Mouse (Mus musculus) urinary bladder, postnatal 4 days (tissue): ENCODE data around the gene Epb42.
"Not testable (repeated sequence)": the region's sequence is repeated elsewhere in the genome, so short reads cannot be mapped to it uniquely, and the experiment has no call there.

Experiments used
- DNase-seq, 2 experiments: peaks; one replicate each; pipeline ENCODE4 v3.0.0; 2021 to 2022; ENCODE audit warnings: low spot score in 2 of 2

Gene Epb42

DNA sequence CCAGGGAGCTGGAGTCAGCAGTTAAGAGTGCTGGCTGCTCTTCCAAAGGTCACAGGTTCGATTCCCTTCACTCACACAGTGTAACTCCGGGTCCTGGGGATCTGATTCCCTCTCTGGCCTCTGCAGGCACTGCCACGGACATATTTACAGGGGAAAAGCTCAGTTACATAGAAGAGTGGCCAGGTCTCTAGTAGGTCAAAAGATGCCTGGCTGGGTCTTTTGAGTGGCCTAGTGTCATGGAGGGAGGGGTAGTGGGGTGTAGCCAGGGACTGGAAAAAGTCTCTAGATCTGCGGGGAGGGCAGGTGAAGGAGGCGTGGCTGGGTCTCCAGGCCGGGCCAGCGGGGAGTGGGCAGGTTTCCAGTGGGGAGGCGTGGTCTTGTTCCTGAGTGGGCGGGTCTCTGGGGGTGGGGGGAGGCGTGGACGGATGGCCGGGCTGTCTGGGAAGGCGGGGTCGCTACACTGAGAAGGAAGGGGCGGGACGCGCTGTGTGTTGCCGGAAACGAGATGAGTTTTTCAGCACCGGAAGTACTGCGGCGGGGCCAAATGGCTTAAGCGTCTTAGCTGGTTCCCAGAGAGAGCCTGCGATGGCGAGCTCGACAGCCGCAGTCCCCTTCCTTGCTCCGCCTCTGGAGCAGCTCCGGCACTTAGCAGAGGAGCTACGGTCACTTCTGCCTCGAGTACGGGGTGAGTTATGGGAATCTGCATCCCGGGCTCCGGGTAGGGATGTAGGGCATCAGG lies 28.8 kb downstream of the Epb42 start, which contains the start of gene Ccndbp1:
TSS of gene Ccndbp1 (plus strand) at position 479 of the 739 bp plus-strand sequence.
- peak; percentile 86 to 94 for DNase-seq

DNA sequence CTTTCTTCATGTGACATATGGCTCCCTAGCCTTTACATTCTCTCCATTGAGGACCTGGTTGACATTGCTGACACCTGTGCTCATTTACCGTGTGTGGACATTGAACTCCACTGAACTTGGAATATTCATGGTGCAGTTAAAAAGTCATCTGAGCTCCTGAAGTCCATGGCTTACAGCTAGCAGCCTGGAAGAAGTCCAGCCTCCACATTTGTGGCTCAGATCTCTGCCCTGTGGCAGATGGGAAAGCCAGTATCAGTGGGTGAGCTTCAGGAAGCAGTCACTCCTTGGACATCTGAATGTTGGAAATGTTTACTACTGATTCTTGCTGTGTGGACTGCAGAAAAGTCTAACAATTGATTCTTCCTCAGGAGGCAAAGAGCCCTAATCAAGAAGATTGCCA lies 29.9 kb downstream of the Epb42 start:
- no peak for DNase-seq

DNA sequence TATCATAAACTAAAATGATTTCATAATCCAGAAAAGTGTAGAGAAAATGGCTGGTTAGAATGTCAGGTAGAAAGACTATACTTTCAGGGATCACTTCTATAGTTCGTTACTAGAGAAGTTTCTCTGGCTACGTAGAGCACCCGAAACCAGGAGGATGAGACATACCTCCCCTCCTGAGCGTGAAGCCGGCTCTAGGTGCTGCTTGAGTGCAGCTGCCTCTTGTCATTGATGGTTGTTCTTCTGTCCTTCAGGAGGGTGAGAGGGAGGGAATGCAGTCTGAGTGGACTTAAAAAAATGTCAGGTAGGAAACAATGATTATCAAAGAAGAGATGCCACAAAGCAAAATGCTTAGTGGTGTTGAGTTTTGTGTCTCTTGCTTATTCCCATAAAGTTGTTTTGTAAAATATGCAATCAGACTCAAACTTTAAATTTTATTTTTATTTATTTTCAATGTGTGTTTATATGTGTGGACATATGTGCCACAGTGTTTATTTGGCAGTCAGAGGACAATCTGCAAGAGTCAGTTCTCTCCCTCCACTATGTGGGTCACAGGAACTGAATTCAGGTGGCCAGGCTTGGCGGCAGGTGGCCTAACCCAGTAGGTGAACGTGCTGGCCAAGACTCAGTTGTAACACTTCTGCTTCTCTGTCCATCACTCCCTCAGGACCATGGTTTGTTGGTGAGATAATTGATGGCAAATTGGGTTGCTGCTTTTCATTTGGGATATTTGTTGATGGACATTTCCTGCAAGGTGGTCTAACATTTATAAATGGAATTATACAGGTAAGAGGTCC lies 32.7 kb downstream of the Epb42 start:
- no peak for DNase-seq

DNA sequence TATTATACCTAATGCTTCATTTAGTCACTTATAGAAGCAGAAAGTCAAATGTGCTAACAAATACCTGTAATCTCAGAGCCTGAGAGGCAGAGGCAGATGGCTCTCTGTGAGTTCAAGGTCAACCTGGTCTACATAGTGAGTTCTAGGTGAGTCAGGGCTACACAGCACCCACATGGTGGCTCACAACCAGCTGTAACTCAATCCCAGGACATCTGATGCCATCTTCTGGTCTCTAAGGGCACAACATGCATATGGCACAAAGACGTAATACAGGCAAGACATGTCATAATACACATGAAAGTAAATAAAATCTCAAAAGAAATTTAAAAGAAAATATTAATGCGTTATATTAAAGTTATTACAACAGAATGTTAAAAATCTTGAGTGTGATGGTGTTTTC lies 33.3 kb downstream of the Epb42 start:
- DNase-seq: no peak

DNA sequence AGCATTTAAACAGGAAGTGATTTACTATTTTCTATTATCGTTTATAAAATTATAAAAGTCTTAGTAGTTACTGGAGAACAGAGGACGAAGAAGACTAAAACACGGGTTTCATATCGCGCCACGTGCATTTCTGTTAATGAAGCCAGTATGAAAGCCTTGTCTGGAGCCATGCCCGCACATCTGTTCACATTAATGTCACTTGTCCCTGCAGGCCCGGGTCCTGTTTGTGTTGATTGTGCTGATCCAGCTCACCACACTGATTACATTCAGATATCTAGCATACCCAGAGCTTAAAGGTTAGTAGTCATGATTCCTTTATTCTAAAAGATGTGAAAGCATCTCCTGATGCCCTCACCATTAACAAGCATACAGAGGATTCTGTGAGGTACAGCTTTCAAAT lies 38.0 kb downstream of the Epb42 start:
- DNase-seq: no peak

DNA sequence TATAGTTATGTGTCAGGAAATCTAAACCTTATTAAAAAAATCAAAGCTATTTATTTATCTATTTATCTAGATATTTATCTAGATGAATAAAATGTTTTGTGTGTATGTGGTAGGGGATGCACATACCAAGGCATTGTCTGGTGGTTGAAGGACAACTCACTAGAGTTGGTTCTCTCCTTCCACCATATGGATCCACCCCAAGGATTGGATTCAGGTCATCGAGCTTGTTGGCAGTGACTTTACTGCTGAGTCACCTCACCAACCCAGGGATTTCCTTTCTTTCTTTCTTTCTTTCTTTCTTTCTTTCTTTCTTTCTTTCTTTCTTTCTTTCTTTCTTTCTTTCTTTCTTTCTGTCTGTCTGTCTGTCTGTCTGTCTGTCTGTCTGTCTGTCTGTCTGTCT lies 40.3 kb downstream of the Epb42 start:
- not testable (repeated sequence) for DNase-seq

DNA sequence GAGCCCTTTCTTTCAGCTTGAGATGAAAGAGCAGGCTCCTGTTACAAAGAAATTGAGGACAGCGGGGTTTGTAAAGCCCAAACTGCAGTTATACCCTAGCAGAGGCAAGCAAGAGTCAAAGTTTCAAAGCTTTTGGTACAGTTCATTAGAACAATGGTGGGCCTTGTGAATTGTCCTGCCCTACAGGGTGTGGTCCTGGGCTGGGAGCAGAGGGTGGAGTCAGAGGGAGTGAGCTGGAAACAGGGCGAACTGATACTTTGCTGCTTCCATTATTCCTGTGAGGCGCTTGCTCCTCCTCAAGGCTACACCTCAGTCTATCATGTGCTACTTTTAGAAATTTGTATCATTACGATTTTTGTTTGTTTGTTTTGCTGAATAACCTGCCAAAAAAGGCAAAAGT lies 45.7 kb downstream of the Epb42 start:
- DNase-seq: no peak

DNA sequence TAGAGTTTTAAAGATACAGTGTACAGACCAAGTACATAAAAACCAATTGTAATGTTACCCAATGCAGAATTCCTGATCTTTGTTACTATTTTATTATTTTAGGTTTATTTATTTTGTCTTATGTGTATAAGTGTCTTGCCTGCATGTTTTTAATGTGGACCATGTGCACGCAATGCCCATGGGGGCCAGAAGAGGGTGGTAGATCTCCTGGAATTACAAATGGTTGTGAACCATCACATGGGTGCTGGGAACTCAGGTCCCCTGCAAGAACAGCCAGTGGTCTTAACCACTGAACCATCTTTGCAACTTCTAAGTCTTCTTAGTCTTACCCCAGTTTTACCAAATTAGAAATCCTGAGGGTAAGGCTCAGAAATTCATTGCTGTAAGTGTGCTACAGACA lies 51.6 kb downstream of the Epb42 start:
- no peak for DNase-seq

DNA sequence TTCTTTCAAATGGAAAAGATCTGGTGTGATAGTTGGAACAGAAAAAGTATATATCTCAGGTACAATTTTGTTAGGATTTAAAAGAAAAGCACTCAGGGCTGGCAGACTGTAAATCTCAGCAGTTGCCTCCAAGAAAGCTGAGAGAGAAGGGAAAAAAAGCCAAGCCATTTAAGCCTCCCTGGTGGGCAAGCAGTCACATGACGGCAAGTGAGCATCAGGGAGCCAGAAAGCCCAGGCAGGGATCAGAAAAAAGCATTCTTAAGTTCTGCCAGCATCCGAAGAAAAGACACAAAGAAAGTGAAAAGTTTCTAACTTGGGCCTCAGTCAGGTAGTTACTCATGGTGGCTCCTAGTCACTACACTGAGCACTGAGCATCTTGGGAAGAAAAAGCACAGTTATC lies 53.3 kb downstream of the Epb42 start:
- DNase-seq: no peak

DNA sequence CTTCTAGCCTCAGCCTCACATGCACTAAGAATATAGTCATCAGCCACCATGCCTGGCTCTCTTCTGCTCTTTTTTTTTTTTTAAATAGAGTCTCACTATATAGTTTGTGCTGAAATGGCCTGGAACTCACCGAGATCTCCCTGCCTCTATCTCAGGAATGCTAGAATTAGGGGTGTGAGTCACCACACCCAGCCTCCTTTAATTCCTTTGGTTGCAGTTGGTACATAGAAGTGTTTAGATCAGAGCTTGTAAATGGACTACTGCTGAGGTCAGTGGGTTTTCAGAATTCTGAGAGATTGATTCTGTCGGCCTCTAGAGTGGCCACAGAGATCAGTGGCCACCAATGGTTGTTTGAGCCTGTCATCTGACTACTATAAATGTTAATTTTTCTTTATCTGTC lies 56.0 kb downstream of the Epb42 start:
- DNase-seq: no peak

DNA sequence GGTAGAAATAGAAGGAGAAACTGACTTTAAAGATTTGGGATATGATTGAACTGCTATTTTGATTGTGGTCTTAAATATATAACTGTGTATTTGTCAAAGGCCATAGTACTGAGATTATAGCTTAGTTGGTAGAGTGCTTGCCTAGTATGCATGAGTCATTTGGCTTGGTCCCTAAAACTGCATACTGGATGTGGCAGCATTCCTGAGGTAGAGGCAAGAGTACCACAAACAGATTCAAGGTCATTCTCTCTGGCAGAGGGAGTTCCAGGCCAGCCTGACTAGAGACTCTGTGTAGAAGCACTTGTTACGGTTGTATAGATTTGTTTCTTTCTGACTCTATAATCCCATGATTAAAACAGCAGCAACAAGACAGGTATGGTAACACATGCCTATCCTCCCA lies 57.1 kb downstream of the Epb42 start:
- no peak for DNase-seq

DNA sequence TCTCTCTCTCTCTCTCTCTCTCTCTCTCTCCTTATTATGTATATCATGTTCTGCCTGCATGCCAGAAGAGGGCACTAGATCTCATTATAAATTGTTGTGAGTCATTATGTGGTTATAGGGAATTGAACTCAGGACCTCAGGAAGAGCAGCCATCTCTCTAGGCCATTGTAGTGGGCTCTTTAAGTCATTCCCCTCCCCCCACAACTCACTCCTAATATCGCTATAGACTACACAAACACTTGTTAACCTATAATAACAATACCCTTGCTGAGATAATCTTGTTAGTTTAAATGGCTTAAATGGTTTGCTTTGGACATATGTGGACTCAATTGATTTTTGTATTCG lies 58.2 kb downstream of the Epb42 start:
- DNase-seq: no peak

DNA sequence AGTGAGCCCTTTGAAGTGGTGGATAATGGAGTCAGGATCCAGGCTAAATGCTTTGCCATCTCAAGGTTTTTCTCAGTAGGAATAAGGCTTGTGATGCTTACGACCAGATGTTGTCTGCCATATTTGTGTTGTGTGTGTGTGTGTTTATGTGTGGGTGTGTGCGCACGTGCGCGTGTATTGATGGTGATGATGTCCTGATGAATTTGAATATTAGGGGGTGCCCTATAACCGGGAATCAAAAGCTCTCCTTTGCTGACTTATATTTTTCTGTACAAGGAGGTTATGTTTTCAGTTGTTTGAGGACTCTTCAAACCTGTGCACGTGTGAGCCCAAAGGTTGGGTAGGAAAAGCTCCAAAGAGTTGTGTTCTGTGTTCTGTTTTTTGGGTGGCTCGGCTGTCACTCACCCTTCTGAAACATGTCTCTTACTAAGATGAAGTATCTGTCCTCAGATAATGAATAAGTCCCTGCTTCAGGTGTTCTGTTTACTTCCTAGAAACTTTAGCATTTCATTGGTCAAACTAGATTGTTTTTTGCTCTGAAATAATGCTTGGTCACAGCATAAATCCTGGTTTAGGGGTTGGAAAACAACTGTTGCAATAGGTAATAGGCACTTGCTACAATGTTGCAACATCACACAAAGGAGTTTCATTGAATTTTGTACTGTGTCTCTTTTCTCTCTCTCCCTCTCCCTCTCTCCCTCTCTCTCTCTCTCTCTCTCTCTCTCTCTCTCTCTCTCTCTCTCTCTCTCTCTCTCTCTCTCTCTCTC lies 58.8 kb downstream of the Epb42 start:
- DNase-seq: no peak

DNA sequence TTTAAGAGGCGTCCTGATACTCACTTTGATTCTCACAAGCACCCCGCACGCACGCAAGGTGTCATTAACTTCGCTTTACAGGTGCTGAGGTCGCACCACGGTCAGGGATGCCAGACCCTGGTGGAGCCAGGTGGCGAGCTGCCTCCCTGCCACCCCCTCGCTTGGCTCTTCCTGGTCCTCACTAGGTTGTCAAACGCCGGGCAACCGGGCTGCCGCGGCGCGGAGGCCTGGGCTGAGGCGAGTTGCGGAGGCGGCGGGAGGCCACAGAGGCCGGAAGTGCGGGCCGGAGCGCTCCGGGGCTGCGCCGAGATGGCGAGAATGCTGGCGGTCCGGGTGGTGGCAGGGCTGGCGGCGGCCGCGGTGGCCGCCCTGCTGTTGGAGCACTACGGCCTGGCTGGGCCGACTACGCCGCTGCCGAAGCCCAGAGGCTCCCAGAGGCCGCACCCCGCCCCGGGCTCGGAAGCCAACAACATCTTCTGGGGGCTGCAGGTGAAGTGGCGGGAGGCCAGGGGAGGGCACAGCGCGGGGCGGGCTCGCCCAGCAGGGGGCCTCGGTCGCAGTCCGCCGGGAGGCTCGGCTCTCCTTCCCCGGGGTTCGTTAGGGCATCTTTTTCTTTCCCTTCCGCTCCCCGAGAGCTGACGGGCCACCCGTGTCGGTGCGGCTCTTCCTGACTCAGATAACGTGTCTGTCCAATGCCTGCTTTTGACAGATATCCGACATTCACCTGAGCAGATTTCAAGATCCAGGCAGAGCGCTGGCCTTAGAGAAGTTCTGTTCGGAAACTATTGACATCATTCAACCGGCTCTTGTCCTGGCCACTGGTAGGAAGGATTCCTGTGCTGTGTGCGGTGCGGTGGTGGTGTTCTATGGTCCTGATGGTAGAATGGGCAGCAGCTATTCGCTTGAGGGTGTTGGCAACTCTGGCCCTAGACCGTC lies 59.6 kb downstream of the Epb42 start, which contains the start of gene Tmem62:
TSS of gene Tmem62 (plus strand) at position 28 of the 936 bp plus-strand sequence.
- peak; percentile 61 to 72 for DNase-seq

DNA sequence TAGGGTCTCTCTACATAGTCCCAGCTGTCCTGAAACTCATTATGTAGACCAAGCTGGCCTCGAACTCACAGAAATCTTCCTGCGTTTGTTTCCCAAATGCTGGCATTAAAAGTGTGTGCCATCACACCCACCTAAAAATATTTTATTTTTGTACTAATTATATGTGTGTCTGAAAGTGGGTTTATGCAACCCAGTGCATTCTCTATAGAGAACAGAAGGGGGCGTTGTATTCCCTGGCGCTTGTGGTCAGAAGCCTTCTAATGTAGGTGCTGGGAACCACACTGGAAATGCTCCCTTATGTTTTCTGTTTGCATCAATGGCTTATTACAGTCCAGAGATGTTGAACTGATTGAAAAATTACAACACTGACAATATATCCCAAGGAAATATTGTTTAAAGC lies 60.6 kb downstream of the Epb42 start:
- DNase-seq: no peak

DNA sequence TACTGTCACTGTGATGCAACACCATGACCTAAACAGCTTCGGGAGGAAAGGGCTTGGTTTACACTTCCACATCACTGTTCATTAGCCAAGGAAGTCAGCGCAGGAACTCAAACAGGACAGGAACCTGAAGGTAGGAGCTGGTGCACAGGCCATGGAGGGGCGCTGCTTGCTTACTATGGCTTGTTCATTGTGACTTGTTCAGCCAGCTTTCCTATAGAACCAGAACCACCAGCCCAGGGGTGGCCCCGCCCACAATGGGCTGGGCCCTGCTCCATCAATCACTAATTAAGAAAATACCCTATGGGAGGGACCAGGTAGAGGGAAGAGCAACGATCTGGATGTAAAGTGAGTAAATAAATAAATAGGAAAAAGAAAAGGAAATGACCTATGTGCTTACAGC lies 63.9 kb downstream of the Epb42 start:
- DNase-seq: no peak

DNA sequence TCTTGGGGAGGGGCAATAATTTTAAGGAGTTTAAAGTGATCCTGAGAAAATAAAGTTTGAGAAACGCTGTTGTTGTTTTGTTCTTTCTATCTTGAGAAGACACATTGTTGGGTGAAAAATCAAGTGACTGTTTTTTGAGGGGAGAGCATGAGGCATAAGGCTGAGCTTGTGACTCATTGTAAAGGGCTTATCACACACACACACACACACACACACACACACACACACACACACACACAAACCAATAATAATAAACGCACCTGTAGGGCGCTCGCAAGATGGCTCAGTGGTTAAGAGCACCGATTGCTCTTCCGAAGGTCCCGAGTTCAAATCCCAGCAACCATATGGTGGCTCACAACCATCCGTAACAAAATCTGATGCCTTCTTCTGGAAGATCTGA lies 64.6 kb downstream of the Epb42 start:
- DNase-seq: not testable (repeated sequence)

DNA sequence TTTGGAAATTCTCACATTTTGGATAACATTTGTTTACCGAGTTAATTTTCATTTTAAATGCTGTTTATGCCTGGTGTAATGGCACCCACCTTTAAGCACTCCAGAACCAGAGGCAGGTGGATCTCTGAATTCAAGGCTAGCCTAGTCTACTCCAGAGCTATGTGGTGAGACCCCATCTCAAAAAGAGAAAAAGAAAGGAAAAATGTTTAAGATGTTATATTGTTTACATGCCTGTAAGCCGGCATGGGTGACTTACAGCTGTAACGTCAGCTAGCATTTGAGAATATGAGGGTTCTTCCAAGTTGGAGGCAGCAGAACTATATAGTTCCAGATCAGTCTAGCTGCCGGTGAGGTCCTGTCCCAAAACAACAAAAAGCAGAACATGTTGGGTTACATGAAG lies 65.1 kb downstream of the Epb42 start:
- no peak for DNase-seq

DNA sequence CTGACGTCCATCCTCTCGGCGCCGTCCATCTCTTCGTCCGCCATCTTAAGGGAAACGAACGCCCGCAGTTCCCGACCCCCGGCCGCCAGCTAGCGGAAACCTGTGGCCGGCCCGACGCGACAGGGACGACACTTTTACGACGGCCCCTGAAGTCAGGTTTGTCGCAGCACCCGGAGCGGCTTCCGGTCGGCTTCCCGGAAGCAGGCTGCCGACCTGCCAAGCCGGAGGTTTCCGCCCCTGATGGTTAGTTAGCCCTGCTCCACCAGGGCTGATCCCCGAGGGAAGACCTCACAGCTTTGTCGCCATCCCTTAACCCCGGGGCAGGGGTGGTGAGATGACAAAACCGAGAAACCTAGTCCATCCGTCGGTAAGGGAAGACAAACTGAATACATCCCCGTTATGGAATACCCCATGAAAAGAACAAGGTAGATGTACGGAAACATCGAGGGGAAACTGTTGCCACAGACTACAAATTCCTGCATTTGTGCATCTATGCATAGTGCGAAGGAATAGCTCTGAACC lies 66.3 kb downstream of the Epb42 start, which contains the start of gene Ubr1:
TSS of gene Ubr1 (minus strand) at position 157 of the 522 bp plus-strand sequence.
- DNase-seq: peak; percentile 80 to 82

DNA sequence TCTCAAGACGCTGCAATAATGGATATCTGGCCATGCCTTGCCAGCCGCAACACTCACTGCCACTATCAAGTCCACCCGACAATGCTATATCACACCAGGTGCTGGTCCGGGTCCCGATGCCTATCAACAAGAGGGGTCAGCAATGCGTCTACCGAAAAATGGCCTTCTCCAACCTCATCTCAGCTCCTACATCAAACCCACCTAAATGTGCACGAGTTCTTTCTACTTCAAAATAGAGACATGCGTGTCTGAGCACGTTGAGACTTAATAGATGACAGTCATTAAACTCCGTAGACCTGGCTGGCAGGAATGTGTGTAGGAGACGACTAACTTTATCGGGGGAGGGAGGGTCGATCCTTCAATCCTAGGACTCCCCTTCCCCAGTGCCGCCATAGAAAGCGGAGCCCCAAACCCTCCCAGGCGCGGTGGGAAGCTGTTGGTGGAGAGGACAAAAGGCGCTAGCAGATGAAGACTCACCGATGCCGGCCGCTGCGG lies 66.8 kb downstream of the Epb42 start:
- DNase-seq: no peak
